Mouse (Mus musculus) CD4-positive, CD25-positive, alpha-beta regulatory T cell, adult 4 months (primary cell): ENCODE results near the gene Aldoc. TPM values are rescaled to one million over a fixed set of nuclear protein-coding genes. Genes with fewer than 3 reads are reported as not detected.
"Not testable (repeated sequence)": the region's sequence is repeated elsewhere in the genome, so short reads cannot be mapped to it uniquely, and the experiment has no call there.

Experiments used
- ATAC-seq: one replicate; pipeline ENCODE4 v1.8.0; 2017
- polyA plus RNA-seq, 2 experiments: library from polyadenylated mRNA; unstranded; fragments of 100-300 nt; shearing (Covaris generic); gene quantifications; one replicate each; pipeline ENCODE4 v1.2.1; 2017

Aldoc gene
- polyA plus RNA-seq: 10 to 100 TPM; 10.9 to 14.9 TPM

- ATAC-seq: peak; percentile 97
These were observed at the start of gene Aldoc for GRCm38 (mm10) chr11:78322860-78323259. Gene Aldoc (plus strand): TSS chr11:78322968.

- ATAC-seq: no peak
These were observed 47.2 kb upstream of the Aldoc start for GRCm38 (mm10) chr11:78275596-78275995.

- ATAC-seq: not testable (repeated sequence)
These were observed 46.6 kb upstream of the Aldoc start for GRCm38 (mm10) chr11:78276169-78276568.

GRCm38 (mm10) chr11:78278853-78279252, 43.9 kb upstream of the Aldoc start:
- ATAC-seq: no peak

- ATAC-seq: no peak
These were observed 43.2 kb upstream of the Aldoc start for GRCm38 (mm10) chr11:78279586-78279985.

GRCm38 (mm10) chr11:78289146-78289763, 33.5 kb upstream of the Aldoc start:
- ATAC-seq: no peak

GRCm38 (mm10) chr11:78290654-78291053, 32.1 kb upstream of the Aldoc start, which contains the start of gene BC030499:
Gene BC030499 (plus strand): TSS chr11:78290841.
- ATAC-seq: no peak

- no peak for ATAC-seq
These were observed 28.2 kb upstream of the Aldoc start for GRCm38 (mm10) chr11:78294585-78294984.

GRCm38 (mm10) chr11:78300917-78301316, 21.9 kb upstream of the Aldoc start:
- ATAC-seq: no peak

- peak; percentile 100 for ATAC-seq
These were observed 21.2 kb upstream of the Aldoc start, which contains the start of gene Spag5 for GRCm38 (mm10) chr11:78301357-78302084. Gene Spag5 (plus strand): TSS chr11:78301529.

- ATAC-seq: no peak
These were observed 17.5 kb upstream of the Aldoc start for GRCm38 (mm10) chr11:78305272-78305671.

- no peak for ATAC-seq
These were observed 11.8 kb upstream of the Aldoc start for GRCm38 (mm10) chr11:78310861-78311511.

- no peak for ATAC-seq
These were observed 9.1 kb upstream of the Aldoc start for GRCm38 (mm10) chr11:78313662-78314061.

GRCm38 (mm10) chr11:78318411-78318810, 4.4 kb upstream of the Aldoc start:
- no peak for ATAC-seq

GRCm38 (mm10) chr11:78322076-78322831, 514 bp upstream of the Aldoc start:
- ATAC-seq: peak; percentile 26

GRCm38 (mm10) chr11:78324000-78324785, 1.4 kb downstream of the Aldoc start:
- no peak for ATAC-seq

- ATAC-seq: no peak
These were observed 2.2 kb downstream of the Aldoc start for GRCm38 (mm10) chr11:78324965-78325364.

GRCm38 (mm10) chr11:78327215-78327614, 4.4 kb downstream of the Aldoc start:
- no peak for ATAC-seq

- ATAC-seq: peak; percentile 99
These were observed 5.1 kb downstream of the Aldoc start, which contains the start of gene Pigs for GRCm38 (mm10) chr11:78327634-78328511. Gene Pigs (plus strand): TSS chr11:78328415.

- peak; percentile 58 for ATAC-seq
These were observed 5.8 kb downstream of the Aldoc start for GRCm38 (mm10) chr11:78328512-78329056.
